Mouse (Mus musculus): ENCODE measurements around the gene Ctnnbl1. TPM values are rescaled to one million over a fixed set of nuclear protein-coding genes. Genes with fewer than 3 reads are reported as not detected.

Ctnnbl1 gene
- polyA plus RNA-seq, 1 experiment from 2014 or later = 60.9 TPM

GRCm38 (mm10) chr2:157927397-157927796 lies 190.2 kb downstream of the Ctnnbl1 start:
- WGBS = 56% methylated on average over 20 of the region's 20 CpGs
- Histone ChIP-seq H3K9me3 (ENCODE audit: low read depth, low read length) (no peaks in the 10 kb centered on the region), H3K27ac (ENCODE audit: low read depth) (no peak overlapping the region), H3K9ac (no peak overlapping the region), H3K4me2 (no peak overlapping the region), H3K27me3 (ENCODE audit: insufficient read depth, low read length) (peaks cover 2% of the 10 kb centered on the region; the same call in 1 of the 2 replicates), H3K36me3 (ENCODE audit: insufficient read depth) (no peaks in the 10 kb centered on the region), H3K4me1 (ENCODE audit: insufficient read depth) (no peaks in the 10 kb centered on the region), H3K4me3 (ENCODE audit: low read depth, low read length) (no peak overlapping the region)
- no peak for ATAC-seq (ENCODE audit: insufficient read depth)
- no peak for DNase-seq
- TF ChIP-seq CTCF (IDR thresholded peaks at IDR 0.05; ENCODE audit: low read depth) = no peak

GRCm38 (mm10) chr2:157927815-157928214 lies 190.6 kb downstream of the Ctnnbl1 start:
- Histone ChIP-seq H3K4me2 (no peak overlapping the region), H3K4me1 (ENCODE audit: insufficient read depth) (no peaks in the 10 kb centered on the region), H3K9ac (no peak overlapping the region), H3K36me3 (ENCODE audit: insufficient read depth) (no peaks in the 10 kb centered on the region), H3K27me3 (ENCODE audit: insufficient read depth, low read length) (no peaks in the 10 kb centered on the region), H3K9me3 (ENCODE audit: low read depth, low read length) (no peaks in the 10 kb centered on the region), H3K4me3 (ENCODE audit: low read depth, low read length) (no peak overlapping the region), H3K27ac (ENCODE audit: low read depth) (no peak overlapping the region)
- WGBS = 15% methylated on average over 2 of the region's 2 CpGs
- ATAC-seq (ENCODE audit: insufficient read depth) (no peak), DNase-seq (no peak)
- TF ChIP-seq CTCF (IDR thresholded peaks at IDR 0.05; ENCODE audit: low read depth) = no peak

GRCm38 (mm10) chr2:157932655-157933054 lies 195.5 kb downstream of the Ctnnbl1 start:
- H3K4me2 ChIP-seq = no peak overlapping the region
- no peak overlapping the region for H3K27ac ChIP-seq (ENCODE audit: low read depth)
- TF ChIP-seq CTCF (IDR thresholded peaks at IDR 0.05; ENCODE audit: low read depth) = peak; percentile 34
- no peak for DNase-seq
- no peaks in the 10 kb centered on the region for H3K9me3 ChIP-seq (ENCODE audit: low read depth, low read length)
- H3K27me3 ChIP-seq (ENCODE audit: insufficient read depth, low read length) = no peaks in the 10 kb centered on the region
- no peak overlapping the region for H3K4me3 ChIP-seq (ENCODE audit: low read depth, low read length)
- H3K36me3 ChIP-seq (ENCODE audit: insufficient read depth) = no peaks in the 10 kb centered on the region
- no peak for ATAC-seq (ENCODE audit: insufficient read depth)
- 69% methylated on average over 4 of the region's 4 CpGs for WGBS
- no peaks in the 10 kb centered on the region for H3K4me1 ChIP-seq (ENCODE audit: insufficient read depth)
- H3K9ac ChIP-seq = no peak overlapping the region

- Histone ChIP-seq H3K27me3 (ENCODE audit: insufficient read depth, low read length) (peaks cover 12% of the 10 kb centered on the region; the same call in 1 of the 2 replicates), H3K9ac (no peak overlapping the region), H3K9me3 (ENCODE audit: low read depth, low read length) (no peaks in the 10 kb centered on the region), H3K27ac (ENCODE audit: low read depth) (no peak overlapping the region), H3K4me3 (ENCODE audit: low read depth, low read length) (no peak overlapping the region), H3K4me2 (no peak overlapping the region), H3K4me1 (ENCODE audit: insufficient read depth) (no peaks in the 10 kb centered on the region), H3K36me3 (ENCODE audit: insufficient read depth) (no peaks in the 10 kb centered on the region)
- ATAC-seq (ENCODE audit: insufficient read depth) = no peak
- TF ChIP-seq CTCF (IDR thresholded peaks at IDR 0.05; ENCODE audit: low read depth) = no peak
- DNase-seq = no peak
- 52% methylated on average over 11 of the region's 11 CpGs for WGBS
These were observed 198.4 kb downstream of the Ctnnbl1 start for GRCm38 (mm10) chr2:157935444-157936171.

GRCm38 (mm10) chr2:157936676-157937075 lies 199.5 kb downstream of the Ctnnbl1 start:
- H3K36me3 ChIP-seq (ENCODE audit: insufficient read depth) = no peaks in the 10 kb centered on the region
- no peak for DNase-seq
- ATAC-seq (ENCODE audit: insufficient read depth) = no peak
- no peak overlapping the region for H3K4me2 ChIP-seq
- WGBS = 76% methylated on average over 4 of the region's 4 CpGs
- H3K9ac ChIP-seq = no peak overlapping the region
- no peak overlapping the region for H3K4me3 ChIP-seq (ENCODE audit: low read depth, low read length)
- TF ChIP-seq CTCF (IDR thresholded peaks at IDR 0.05; ENCODE audit: low read depth) = 0 out of 2 replicates have a peak, but pooled peaks have one; percentile 24
- H3K27me3 ChIP-seq (ENCODE audit: insufficient read depth, low read length) = peaks cover 21% of the 10 kb centered on the region
- no peaks in the 10 kb centered on the region for H3K9me3 ChIP-seq (ENCODE audit: low read depth, low read length)
- H3K4me1 ChIP-seq (ENCODE audit: insufficient read depth) = no peaks in the 10 kb centered on the region
- no peak overlapping the region for H3K27ac ChIP-seq (ENCODE audit: low read depth)

- H3K4me1 ChIP-seq (ENCODE audit: insufficient read depth) = peaks cover 10% of the 10 kb centered on the region
- ATAC-seq (ENCODE audit: insufficient read depth) (no peak), DNase-seq (peak; percentile 8)
- no peaks in the 10 kb centered on the region for H3K9me3 ChIP-seq (ENCODE audit: low read depth, low read length)
- 5% methylated on average over 18 of the region's 18 CpGs for WGBS
- peaks cover 25% of the 10 kb centered on the region for H3K27me3 ChIP-seq (ENCODE audit: insufficient read depth, low read length)
- H3K9ac ChIP-seq = no peak overlapping the region
- H3K4me3 ChIP-seq (ENCODE audit: low read depth, low read length) = no peak overlapping the region
- H3K27ac ChIP-seq (ENCODE audit: low read depth) = no peak overlapping the region
- H3K36me3 ChIP-seq (ENCODE audit: insufficient read depth) = no peaks in the 10 kb centered on the region
- no peak for TF ChIP-seq CTCF (IDR thresholded peaks at IDR 0.05; ENCODE audit: low read depth)
- H3K4me2 ChIP-seq = no peak overlapping the region
These were observed 203.5 kb downstream of the Ctnnbl1 start for GRCm38 (mm10) chr2:157940586-157941185.

Other genes starting within 250 kb of the Ctnnbl1 start
- 414 and 435 TPM in 2 replicates for gene Nnat, start 177.3 kb upstream of the Ctnnbl1 start, polyA plus RNA-seq (2014; fragmentation: Nextera tagmentation; extraction: Ambion mirVana)
- gene Blcap, start 166.1 kb upstream of the Ctnnbl1 start, polyA plus RNA-seq (2014; fragmentation: Nextera tagmentation; extraction: Ambion mirVana) = 49.3 and 49.8 TPM in 2 replicates
- gene Vstm2l, start 177.3 kb downstream of the Ctnnbl1 start, polyA plus RNA-seq (2014; fragmentation: Nextera tagmentation; extraction: Ambion mirVana) = not detected in 2 replicates

Measured in lung, embryonic 14.5 days (tissue).